16 mouse cellular contexts compared by ENCODE assay signal in genomic region chr6:103033418-103033817, GRCm38 (mm10).
"Had no signal": no experiment of that assay in that cellular context is flagged by ENCODE, and none has a peak within 500 bp of the region (broad histone marks: within the 10 kb centered on the region; RNA-seq: fewer than 3 reads in every experiment).

No protein-coding gene starts in this region.

- ATAC-seq: hindbrain, embryonic 16.5 days; intestine, embryonic 16.5 days had no signal

- DNase-seq: gastrocnemius, adult 2 months; gastrocnemius, postnatal 10 days; gastrocnemius, postnatal 25 days; heart, adult 18-20 months; heart, postnatal 10 days; heart, postnatal 36 days; kidney, adult 11 months; kidney, adult 2 months; kidney, adult 9 months; kidney, postnatal 14 days; kidney, postnatal 36 days; layer of hippocampus, adult 9-11 months; layer of hippocampus, postnatal 36 days; liver had no signal
